Mouse (Mus musculus) neural tube, embryonic 10.5 days (tissue): ENCODE results near the gene Me3.
A peak's percentile ranks its signal among the peaks of the same experiment; 100 is the strongest.
"Not testable (repeated sequence)": the region's sequence is repeated elsewhere in the genome, so short reads cannot be mapped to it uniquely, and the experiment has no call there.

Experiments
- DNase-seq: peaks from one replicate; pipeline ENCODE4 v3.0.0-alpha.2; 2017; ENCODE audit warnings: low spot score; ENCODE audit errors: extremely low spot score

Gene Me3

GRCm38 (mm10) chr7:89728393-89728792 lies 96.2 kb downstream of the Me3 start:
- no peak for DNase-seq

GRCm38 (mm10) chr7:89730514-89730913 lies 98.3 kb downstream of the Me3 start:
- no peak for DNase-seq

- DNase-seq, result not testable (repeated sequence)
These were observed 98.9 kb downstream of the Me3 start for GRCm38 (mm10) chr7:89731115-89731514.

- DNase-seq, result no peak
These were observed 116.2 kb downstream of the Me3 start for GRCm38 (mm10) chr7:89748415-89748814.

- DNase-seq, result no peak
These were observed 117.0 kb downstream of the Me3 start for GRCm38 (mm10) chr7:89749183-89749582.

GRCm38 (mm10) chr7:89766678-89767508 lies 134.7 kb downstream of the Me3 start:
- peak; percentile 49 for DNase-seq

GRCm38 (mm10) chr7:89769106-89769896 lies 137.1 kb downstream of the Me3 start:
- DNase-seq, result no peak

- no peak for DNase-seq
These were observed 137.8 kb downstream of the Me3 start for GRCm38 (mm10) chr7:89770021-89770420.

GRCm38 (mm10) chr7:89772906-89773305 lies 140.7 kb downstream of the Me3 start:
- no peak for DNase-seq

GRCm38 (mm10) chr7:89773352-89773921 lies 141.2 kb downstream of the Me3 start:
- DNase-seq, result no peak

GRCm38 (mm10) chr7:89773926-89774325 lies 141.7 kb downstream of the Me3 start:
- no peak for DNase-seq

GRCm38 (mm10) chr7:89775848-89776247 lies 143.7 kb downstream of the Me3 start:
- no peak for DNase-seq

GRCm38 (mm10) chr7:89781391-89781790 lies 149.2 kb downstream of the Me3 start:
- no peak for DNase-seq

- no peak for DNase-seq
These were observed 155.5 kb downstream of the Me3 start for GRCm38 (mm10) chr7:89787735-89788134.

- DNase-seq, result no peak
These were observed 160.4 kb downstream of the Me3 start for GRCm38 (mm10) chr7:89792576-89792975.

GRCm38 (mm10) chr7:89795366-89795765 lies 163.2 kb downstream of the Me3 start:
- DNase-seq, result no peak

GRCm38 (mm10) chr7:89796351-89796801 lies 164.2 kb downstream of the Me3 start:
- DNase-seq, result peak; percentile 29

- no peak for DNase-seq
These were observed 166.3 kb downstream of the Me3 start for GRCm38 (mm10) chr7:89798358-89799020.

GRCm38 (mm10) chr7:89802447-89802846 lies 170.3 kb downstream of the Me3 start:
- no peak for DNase-seq

- no peak for DNase-seq
These were observed 171.8 kb downstream of the Me3 start for GRCm38 (mm10) chr7:89803966-89804365.

GRCm38 (mm10) chr7:89809400-89809799 lies 177.2 kb downstream of the Me3 start:
- DNase-seq, result no peak
